Mouse (Mus musculus) stomach, postnatal 0 days (tissue): ENCODE data around the gene 4930590J08Rik.

Experiments
- CTCF ChIP-seq: IDR thresholded peaks from 2 replicates; pipeline ENCODE4 v1.5.1; 2016; ENCODE audit warnings: antibody characterized with exemption, low read depth, mild to moderate bottlenecking, moderate library complexity
- EP300 ChIP-seq: optimal IDR thresholded peaks from 2 replicates; pipeline ENCODE3; 2016; ENCODE audit warnings: antibody characterized with exemption

DNA sequence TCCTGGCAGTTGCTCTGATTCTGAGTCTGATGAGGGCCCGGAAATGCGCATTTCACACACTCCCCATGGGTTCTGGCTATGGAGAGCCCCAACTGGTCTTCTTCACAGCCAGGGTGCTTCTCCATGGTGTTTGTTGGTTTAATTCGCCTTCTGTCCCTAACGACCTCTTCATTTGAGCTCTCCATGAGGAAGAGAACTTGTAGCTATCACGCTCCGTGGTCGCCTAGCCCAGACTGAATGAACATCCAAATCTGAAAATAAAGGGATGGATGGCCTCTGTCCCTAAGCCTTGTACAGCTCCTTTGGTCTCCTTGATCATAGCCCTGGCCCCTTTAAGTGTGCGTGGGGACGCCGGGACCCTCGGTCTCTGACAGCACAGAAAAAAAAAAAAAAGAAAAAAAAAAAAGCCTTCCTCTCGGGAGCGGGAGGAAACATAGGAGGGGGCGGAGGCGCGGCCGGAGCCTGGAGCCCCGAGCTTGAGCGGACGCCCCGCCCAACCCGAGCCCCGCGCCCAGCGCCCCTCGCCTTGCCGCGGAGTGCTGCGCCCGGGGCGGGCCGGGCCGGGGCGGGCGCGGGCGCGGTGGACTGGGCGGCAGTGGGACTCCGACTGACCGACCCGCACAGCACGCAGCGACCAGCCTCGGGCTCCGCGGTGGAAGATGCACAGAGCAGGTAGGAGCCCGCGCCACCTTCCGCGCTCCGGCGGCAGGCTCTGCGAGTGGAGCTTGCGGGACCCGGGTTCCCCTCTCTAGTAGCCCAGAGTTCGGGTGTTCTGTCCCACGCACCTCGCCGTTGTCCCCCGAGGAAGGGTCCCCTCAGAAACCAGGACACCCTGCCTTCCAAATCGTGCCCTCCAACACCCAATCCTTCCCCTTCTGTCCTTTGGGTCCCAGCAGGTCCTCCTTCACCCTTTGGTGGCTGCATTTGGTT is 76.0 kb downstream of the 4930590J08Rik start, which contains the start of gene Fgd5:
- no peak for TF ChIP-seq CTCF
- no peak for TF ChIP-seq EP300
